Comparison of ENCODE assay signal across 8 mouse cellular contexts in genomic region chr6:29204932-29205614, GRCm38 (mm10). TPM values are rescaled to one million over a fixed set of nuclear protein-coding genes. Genes with fewer than 3 reads are reported as not detected.
DNase-seq lines count a peak whose midpoint lies in the region; ATAC-seq and TF ChIP-seq lines count a peak whose summit lies in the region.
"Had no signal": no experiment of that assay in that cellular context is flagged by ENCODE, and none has a peak within 500 bp of the region (broad histone marks: within the 10 kb centered on the region; RNA-seq: fewer than 3 reads in every experiment).

No protein-coding gene starts in this region.

- TF ChIP-seq POLR2A in spleen, adult 2 months (IDR thresholded peaks at IDR 0.05; ENCODE audit: low read depth, low read length), result no peak
- TF ChIP-seq POLR2A in lung, adult 2 months (IDR thresholded peaks at IDR 0.05; ENCODE audit: borderline replicate concordance, extremely low read depth, low read depth, low read length), result no peak

- no peaks in the 10 kb centered on the region for H3K9me3 ChIP-seq in forebrain, embryonic 11.5 days (ENCODE audit: control insufficient read depth, low read length)
- no peaks in the 10 kb centered on the region for H3K9me3 ChIP-seq in hindbrain, embryonic 16.5 days (ENCODE audit: control insufficient read depth, low read length)
- no peaks in the 10 kb centered on the region for H3K9me3 ChIP-seq in neural tube, embryonic 14.5 days (ENCODE audit: control insufficient read depth, low read length)
- H3K9me3 ChIP-seq: heart, embryonic 13.5 days had no signal

- DNase-seq in spleen, adult 2 months (ENCODE audit: low read depth in 1 of 2, low spot score in 2 of 2), result peak in 1 of 2 experiments; percentile 29
- no peak for DNase-seq in spleen, adult 12 weeks (ENCODE audit: low spot score)
- peak; percentile 72 for DNase-seq in adrenal gland, postnatal 14 days
- peak; percentile 78 for DNase-seq in forebrain, embryonic 11.5 days (ENCODE audit: low spot score)
- peak; percentile 51 for DNase-seq in lung, adult 2 months

- no peak overlapping the region for H3K4me2 ChIP-seq in forebrain, embryonic 11.5 days (ENCODE audit: low read depth, low read length, severe bottlenecking)
- H3K4me2 ChIP-seq in hindbrain, embryonic 16.5 days (ENCODE audit: low read length), result no peak overlapping the region
- no peak overlapping the region for H3K4me2 ChIP-seq in neural tube, embryonic 14.5 days (ENCODE audit: low read depth, low read length)
- H3K4me2 ChIP-seq: heart, embryonic 13.5 days had no signal

- TF ChIP-seq CTCF in spleen, adult 2 months (IDR thresholded peaks at IDR 0.05; ENCODE audit: extremely low read depth, insufficient read depth, insufficient read length, insufficient replicate concordance), result peak; percentile 47; the same call in 1 of the 2 replicates
- peak; percentile 96 for TF ChIP-seq CTCF in lung, adult 2 months (IDR thresholded peaks at IDR 0.05; ENCODE audit: insufficient read depth, low read length)

- H3K27me3 ChIP-seq in spleen, adult 2 months (ENCODE audit: control insufficient read depth, insufficient read depth, low read length), result no peaks in the 10 kb centered on the region
- H3K27me3 ChIP-seq in forebrain, embryonic 11.5 days (ENCODE audit: control insufficient read depth, insufficient read depth, low read length), result no peaks in the 10 kb centered on the region
- H3K27me3 ChIP-seq in hindbrain, embryonic 16.5 days (replicated peaks; ENCODE audit: control insufficient read depth, insufficient read depth, low read length), result no peaks in the 10 kb centered on the region
- H3K27me3 ChIP-seq in neural tube, embryonic 14.5 days (ENCODE audit: control insufficient read depth, insufficient read depth, low read length), result no peaks in the 10 kb centered on the region

- peak; percentile 74 for ATAC-seq in forebrain, embryonic 11.5 days (replicated peaks; ENCODE audit: low FRiP score)
- peak; percentile 35 for ATAC-seq in hindbrain, embryonic 16.5 days
- peak; percentile 36; the same call in 1 of the 2 replicates for ATAC-seq in neural tube, embryonic 14.5 days (ENCODE audit: low read depth)

- H3K4me3 ChIP-seq in spleen, adult 2 months (ENCODE audit: extremely low read depth, insufficient read depth, insufficient read length), result no peak overlapping the region
- H3K4me3 ChIP-seq in forebrain, embryonic 11.5 days (ENCODE audit: low read depth, low read length), result no peak overlapping the region
- no peak overlapping the region for H3K4me3 ChIP-seq in hindbrain, embryonic 16.5 days (ENCODE audit: low read length)
- H3K4me3 ChIP-seq in lung, adult 2 months (replicated peaks; ENCODE audit: extremely low read depth, low read depth, low read length), result no peak overlapping the region
- no peak overlapping the region for H3K4me3 ChIP-seq in neural tube, embryonic 14.5 days (ENCODE audit: low read depth, low read length)
- H3K4me3 ChIP-seq: heart, embryonic 13.5 days had no signal

- no peak overlapping the region for H3K9ac ChIP-seq in forebrain, embryonic 11.5 days (ENCODE audit: low read length)
- H3K9ac ChIP-seq in hindbrain, embryonic 16.5 days (ENCODE audit: low read depth, low read length), result no peak overlapping the region
- H3K9ac ChIP-seq in neural tube, embryonic 14.5 days (replicated peaks; ENCODE audit: low read depth, low read length), result no peak overlapping the region
- H3K9ac ChIP-seq: heart, embryonic 13.5 days had no signal

- H3K36me3 ChIP-seq in spleen, adult 2 months (ENCODE audit: control insufficient read depth, insufficient read depth, low read length), result peaks cover 6% of the 10 kb centered on the region
- H3K36me3 ChIP-seq in forebrain, embryonic 11.5 days (ENCODE audit: control insufficient read depth, insufficient read depth, low read length), result no peaks in the 10 kb centered on the region; the same call in 1 of the 2 replicates
- peaks cover 20% of the 10 kb centered on the region for H3K36me3 ChIP-seq in hindbrain, embryonic 16.5 days (ENCODE audit: control insufficient read depth, insufficient read depth, low read length)
- peaks cover 19% of the 10 kb centered on the region for H3K36me3 ChIP-seq in neural tube, embryonic 14.5 days (ENCODE audit: control insufficient read depth, insufficient read depth, low read length)

- no peaks in the 10 kb centered on the region; the same call in 1 of the 2 replicates for H3K4me1 ChIP-seq in spleen, adult 2 months (ENCODE audit: control insufficient read depth, insufficient read depth, insufficient read length)
- no peaks in the 10 kb centered on the region for H3K4me1 ChIP-seq in forebrain, embryonic 11.5 days (replicated peaks; ENCODE audit: control insufficient read depth, insufficient read depth, low read length)
- H3K4me1 ChIP-seq in hindbrain, embryonic 16.5 days (ENCODE audit: control insufficient read depth, insufficient read depth, low read depth, low read length), result no peaks in the 10 kb centered on the region; the same call in 1 of the 2 replicates
- H3K4me1 ChIP-seq in lung, adult 2 months (ENCODE audit: control insufficient read depth, insufficient read depth, low read length), result peaks cover 3% of the 10 kb centered on the region
- no peaks in the 10 kb centered on the region; the same call in 1 of the 2 replicates for H3K4me1 ChIP-seq in neural tube, embryonic 14.5 days (ENCODE audit: control insufficient read depth, insufficient read depth, low read length)

- 78% methylated on average over 15 of the region's 15 CpGs for WGBS in spleen, adult 2 months
- 54% methylated on average over 15 of the region's 15 CpGs for WGBS in forebrain, embryonic 11.5 days
- WGBS in hindbrain, embryonic 16.5 days, result 55% methylated on average over 15 of the region's 15 CpGs
- WGBS in lung, adult 2 months, result 55% methylated on average over 15 of the region's 15 CpGs
- WGBS in neural tube, embryonic 14.5 days, result 61% methylated on average over 15 of the region's 15 CpGs

- H3K27ac ChIP-seq in spleen, adult 2 months (ENCODE audit: insufficient read depth, low read length), result no peak overlapping the region
- H3K27ac ChIP-seq in forebrain, embryonic 11.5 days (ENCODE audit: low read depth, low read length), result no peak overlapping the region
- H3K27ac ChIP-seq in hindbrain, embryonic 16.5 days (ENCODE audit: low read depth, low read length), result no peak overlapping the region
- no peak overlapping the region for H3K27ac ChIP-seq in neural tube, embryonic 14.5 days (ENCODE audit: low read depth, low read length)
- H3K27ac ChIP-seq: heart, embryonic 13.5 days had no signal

RNA-seq across cellular contexts. Expression of gene Impdh1, which starts 11.1 kb away (rescaled TPM):
- 40.7 and 46.7 TPM in 2 replicates for polyA plus RNA-seq in spleen, adult 2 months (2012; rRNA removed)
- 252 and 482 TPM in 2 replicates for total RNA-seq in adrenal gland, postnatal 14 days (2021)
- polyA plus RNA-seq in forebrain, embryonic 11.5 days (2014; fragmentation: Nextera tagmentation; extraction: Ambion mirVana), result 38.3 and 40.0 TPM in 2 replicates
- 71.5 and 80.7 TPM in 2 replicates for polyA plus RNA-seq in hindbrain, embryonic 16.5 days (2015; fragmentation: Nextera tagmentation; extraction: Ambion mirVana)
- 214 and 217 TPM in 2 replicates for polyA plus RNA-seq in lung, adult 2 months (2012; rRNA removed)
- 77.6 and 83.7 TPM in 2 replicates for polyA plus RNA-seq in neural tube, embryonic 14.5 days (2014; fragmentation: Nextera tagmentation; extraction: Ambion mirVana)

RNA-seq across cellular contexts. Expression of gene Prrt4, which starts 25.7 kb away (rescaled TPM):
- 0.20 and 0.25 TPM in 2 replicates for polyA plus RNA-seq in spleen, adult 2 months (2012; rRNA removed)
- 4.9 and 5.1 TPM in 2 replicates for total RNA-seq in adrenal gland, postnatal 14 days (2021)
- 0.67 and 0.95 TPM in 2 replicates for polyA plus RNA-seq in forebrain, embryonic 11.5 days (2014; fragmentation: Nextera tagmentation; extraction: Ambion mirVana)
- 11.1 and 11.7 TPM in 2 replicates for polyA plus RNA-seq in hindbrain, embryonic 16.5 days (2015; fragmentation: Nextera tagmentation; extraction: Ambion mirVana)
- 10.8 and 12.2 TPM in 2 replicates for polyA plus RNA-seq in lung, adult 2 months (2012; rRNA removed)
- polyA plus RNA-seq in neural tube, embryonic 14.5 days (2014; fragmentation: Nextera tagmentation; extraction: Ambion mirVana), result 8.9 and 14.7 TPM in 2 replicates

RNA-seq across cellular contexts. Expression of gene Rbm28, which starts 40.3 kb away (rescaled TPM):
- 3.6 and 4.2 TPM in 2 replicates for polyA plus RNA-seq in spleen, adult 2 months (2012; rRNA removed)
- 29.7 and 31.8 TPM in 2 replicates for total RNA-seq in adrenal gland, postnatal 14 days (2021)
- 73.3 and 74.8 TPM in 2 replicates for polyA plus RNA-seq in forebrain, embryonic 11.5 days (2014; fragmentation: Nextera tagmentation; extraction: Ambion mirVana)
- polyA plus RNA-seq in hindbrain, embryonic 16.5 days (2015; fragmentation: Nextera tagmentation; extraction: Ambion mirVana), result 33.8 and 41.6 TPM in 2 replicates
- 6.5 and 10.8 TPM in 2 replicates for polyA plus RNA-seq in lung, adult 2 months (2012; rRNA removed)
- polyA plus RNA-seq in neural tube, embryonic 14.5 days (2014; fragmentation: Nextera tagmentation; extraction: Ambion mirVana), result 44.5 and 55.4 TPM in 2 replicates
